Mouse (Mus musculus) adrenal gland, adult (tissue): ENCODE measurements at regions not wholly inside any gene's neighbourhood (a gene's known extent, or its start where the extent isn't known, plus 50 kb on each side); places are given as distances from the start of the nearest gene placed in this dataset.

Experiments
- DNase-seq, 2 experiments: peaks; one replicate each; pipeline ENCODE4 v3.0.0; 2022 to 2023; ENCODE audit warnings: low spot score in 1 of 2; ENCODE audit not compliant: inconsistent age in 2 of 2

- no peak for DNase-seq
Observed at GRCm38 (mm10) chr3:70321161-70321657, 313.8 kb downstream of the Otol1 start.

GRCm38 (mm10) chr3:70324692-70325091 lies 317.3 kb downstream of the Otol1 start:
- DNase-seq, result no peak
